Mouse (Mus musculus): ENCODE data around the gene F2rl2.

DNA sequence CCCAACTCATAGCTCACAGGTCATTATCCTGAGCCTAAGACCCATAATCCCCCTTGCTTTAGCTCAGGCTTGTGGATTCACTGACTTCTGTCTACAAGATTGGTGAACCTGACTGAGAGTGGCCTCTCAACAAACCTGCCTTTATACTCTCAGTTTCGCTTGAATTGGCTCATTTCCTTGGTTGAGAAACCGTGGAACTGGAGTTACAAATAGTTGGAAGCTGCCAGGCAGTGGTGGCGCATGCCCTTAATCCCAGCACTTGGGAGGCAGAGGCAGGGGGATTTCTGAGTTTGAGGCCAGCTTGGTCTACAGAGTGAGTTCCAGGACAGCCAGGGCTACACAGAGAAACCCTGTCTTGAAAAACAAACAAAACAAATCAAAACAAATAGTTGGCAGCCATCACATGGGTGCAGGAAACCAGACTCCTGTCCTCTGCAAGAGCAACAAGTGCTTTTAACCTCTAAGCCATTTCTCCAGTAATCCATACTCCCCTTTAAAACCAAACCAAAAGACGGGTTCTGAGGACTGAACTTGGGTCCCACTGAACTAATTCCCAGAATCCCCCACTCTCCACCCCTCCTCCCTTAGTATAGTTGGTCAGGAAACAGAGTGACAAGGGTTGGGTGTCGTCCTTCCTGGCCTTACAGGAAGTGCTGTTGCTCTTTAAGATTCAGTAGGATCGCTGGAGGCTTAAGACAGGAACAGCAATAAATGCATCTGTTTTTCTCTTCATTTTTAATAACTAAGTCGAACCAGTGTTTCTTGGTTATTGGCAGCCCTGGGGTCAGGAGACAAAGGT is 44.6 kb upstream of the F2rl2 start:
- TF ChIP-seq POLR2A (IDR thresholded peaks at IDR 0.05; ENCODE audit: insufficient read depth, low read length) (no peak), CTCF (IDR thresholded peaks at IDR 0.05; ENCODE audit: low read depth, low read length) (no peak)
